Mouse (Mus musculus) cortical plate, adult 2 months (tissue): ENCODE data around the gene Gm45837.

Experiments
- CTCF ChIP-seq: fragments of 200-500 bp; IDR thresholded peaks from 2 replicates; pipeline ENCODE4 v1.5.1; 2011; ENCODE audit warnings: mild to moderate bottlenecking, control low read depth, low read length; ENCODE audit not compliant: insufficient read depth; ENCODE audit errors: extremely low read depth
- POLR2A ChIP-seq: fragments of 200-500 bp; IDR thresholded peaks from 2 replicates; pipeline ENCODE4 v1.6.1; 2011; ENCODE audit warnings: mild to moderate bottlenecking, low read length, control low read depth; ENCODE audit not compliant: insufficient read depth; ENCODE audit errors: extremely low read depth

- no peak for TF ChIP-seq POLR2A
- no peak for TF ChIP-seq CTCF
Observed at GRCm38 (mm10) chr7:101461571-101461970, 50.9 kb downstream of the Gm45837 start.
